Mouse (Mus musculus): ENCODE results near the gene Kifc1. TPM values are rescaled to one million over a fixed set of nuclear protein-coding genes. Genes with fewer than 3 reads are reported as not detected.
A peak's percentile ranks its signal among the peaks of the same experiment; 100 is the strongest.

Kifc1 gene
- polyA plus RNA-seq, 1 experiment from 2014 or later = 11.8 TPM

DNA sequence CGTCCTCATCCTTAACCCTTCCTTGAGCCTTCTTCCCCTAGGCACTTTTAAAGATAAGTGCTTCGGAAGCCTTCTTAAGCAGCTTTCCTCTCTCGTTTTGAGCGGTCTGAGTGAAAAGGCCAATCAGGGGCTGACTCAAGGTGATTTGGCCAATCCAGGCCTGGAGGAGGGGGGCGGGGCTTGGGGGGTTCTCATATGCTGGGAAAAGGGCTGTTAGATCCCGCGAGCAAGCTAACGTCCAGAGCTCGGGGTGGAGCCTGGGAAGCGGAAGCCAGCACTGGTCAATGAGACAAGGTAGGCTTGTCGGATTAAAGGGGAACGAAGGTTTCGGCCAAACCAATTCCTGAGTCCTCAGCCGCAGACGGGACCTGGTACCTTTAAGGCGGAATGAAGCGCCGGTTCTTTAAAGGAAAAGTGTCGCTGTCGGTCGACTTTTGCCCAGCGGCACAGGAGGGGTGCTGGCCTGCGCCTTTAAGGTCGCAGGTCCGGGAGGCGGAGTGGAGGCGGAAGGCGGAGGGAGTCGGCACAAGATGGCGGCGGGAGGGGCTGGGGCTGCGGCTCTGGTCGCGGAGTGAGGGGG, 25.3 kb upstream of the Kifc1 start, which contains the start of the genes Tapbp and Zbtb22:
Gene Tapbp, plus strand, starts transcription at position 229 of the 580 bp plus-strand sequence.
Gene Zbtb22, plus strand, starts transcription at position 234 of the 580 bp plus-strand sequence.
- H3K4me3 ChIP-seq (ENCODE audit: low read depth, low read length) = peak within 1 kb of the TSS; percentile 66
- H3K4me1 ChIP-seq (replicated peaks; ENCODE audit: control insufficient read depth, insufficient read depth, low read length) = peaks cover 28% of the 10 kb centered on the region
- peak within 1 kb of the TSS; percentile 78 for H3K27ac ChIP-seq (ENCODE audit: low read depth, low read length)
- under 1% methylated on average over 34 of the region's 34 CpGs for WGBS
- no peaks in the 10 kb centered on the region for H3K27me3 ChIP-seq (replicated peaks; ENCODE audit: control insufficient read depth, insufficient read depth, low read length)
- peak; percentile 85 for ATAC-seq (replicated peaks; ENCODE audit: low FRiP score)
- H3K36me3 ChIP-seq (ENCODE audit: control insufficient read depth, insufficient read depth, low read length) = peaks cover 50% of the 10 kb centered on the region
- peak within 1 kb of the TSS; percentile 60 for H3K9ac ChIP-seq (ENCODE audit: low read depth, low read length)
- H3K9me3 ChIP-seq (ENCODE audit: control insufficient read depth, low read length) = 0 out of 2 replicates have a peak, but pooled peaks cover 2% of the 10 kb centered on the region
- peak; percentile 92 for DNase-seq (ENCODE audit: low spot score)
- peak within 1 kb of the TSS; percentile 76 for H3K4me2 ChIP-seq

DNA sequence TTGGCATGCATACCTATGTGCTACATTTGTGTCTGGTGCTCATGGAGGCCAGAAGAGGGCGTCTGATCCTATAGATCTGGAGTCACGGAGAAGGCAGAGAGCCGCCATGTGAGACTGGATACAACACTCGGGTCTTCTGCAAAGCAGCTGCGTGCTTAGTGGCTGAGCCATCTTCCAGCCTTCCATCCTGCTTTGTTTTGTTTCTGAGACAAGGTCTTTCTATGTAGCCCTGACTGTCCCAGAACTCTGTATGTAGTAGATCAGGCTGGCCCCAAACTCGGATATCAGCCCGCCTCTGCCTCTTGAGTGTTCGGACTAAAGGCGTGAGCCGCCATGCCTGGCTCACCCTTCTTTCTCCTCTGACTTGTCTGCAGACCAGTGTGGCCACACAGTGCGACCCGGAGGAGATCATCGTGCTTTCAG, 24.5 kb upstream of the Kifc1 start:
- H3K9me3 ChIP-seq (ENCODE audit: control insufficient read depth, low read length) = 0 out of 2 replicates have a peak, but pooled peaks cover 2% of the 10 kb centered on the region
- H3K27ac ChIP-seq (ENCODE audit: low read depth, low read length) = peak overlapping the region; percentile 30; the same call in 1 of the 2 replicates
- H3K27me3 ChIP-seq (replicated peaks; ENCODE audit: control insufficient read depth, insufficient read depth, low read length) = no peaks in the 10 kb centered on the region
- peaks cover 34% of the 10 kb centered on the region for H3K4me1 ChIP-seq (replicated peaks; ENCODE audit: control insufficient read depth, insufficient read depth, low read length)
- H3K4me3 ChIP-seq (ENCODE audit: low read depth, low read length) = peak overlapping the region; percentile 66
- peaks cover 53% of the 10 kb centered on the region for H3K36me3 ChIP-seq (ENCODE audit: control insufficient read depth, insufficient read depth, low read length)
- 66% methylated on average over 13 of the region's 13 CpGs for WGBS
- DNase-seq (ENCODE audit: low spot score) = no peak
- no peak for ATAC-seq (replicated peaks; ENCODE audit: low FRiP score)
- peak overlapping the region; percentile 31 for H3K9ac ChIP-seq (ENCODE audit: low read depth, low read length)
- peak overlapping the region; percentile 76 for H3K4me2 ChIP-seq

GRCm38 (mm10) chr17:33913905-33914304, 23.4 kb upstream of the Kifc1 start:
- no peak overlapping the region for H3K9ac ChIP-seq (ENCODE audit: low read depth, low read length)
- no peak for DNase-seq (ENCODE audit: low spot score)
- ATAC-seq (replicated peaks; ENCODE audit: low FRiP score) = no peak
- 0 out of 2 replicates have a peak overlapping the region, but pooled peaks have one; percentile 13 for H3K27ac ChIP-seq (ENCODE audit: low read depth, low read length)
- H3K36me3 ChIP-seq (ENCODE audit: control insufficient read depth, insufficient read depth, low read length) = peaks cover 53% of the 10 kb centered on the region
- H3K4me1 ChIP-seq (replicated peaks; ENCODE audit: control insufficient read depth, insufficient read depth, low read length) = peaks cover 30% of the 10 kb centered on the region
- no peaks in the 10 kb centered on the region for H3K27me3 ChIP-seq (replicated peaks; ENCODE audit: control insufficient read depth, insufficient read depth, low read length)
- 93% methylated on average over 8 of the region's 8 CpGs for WGBS
- H3K4me3 ChIP-seq (ENCODE audit: low read depth, low read length) = no peak overlapping the region
- no peak overlapping the region; the same call in 1 of the 2 replicates for H3K4me2 ChIP-seq
- 0 out of 2 replicates have a peak, but pooled peaks cover 2% of the 10 kb centered on the region for H3K9me3 ChIP-seq (ENCODE audit: control insufficient read depth, low read length)

GRCm38 (mm10) chr17:33913264-33913663, 22.8 kb upstream of the Kifc1 start:
- 0 out of 2 replicates have a peak overlapping the region, but pooled peaks have one; percentile 13 for H3K27ac ChIP-seq (ENCODE audit: low read depth, low read length)
- no peak overlapping the region for H3K4me3 ChIP-seq (ENCODE audit: low read depth, low read length)
- no peak overlapping the region for H3K9ac ChIP-seq (ENCODE audit: low read depth, low read length)
- H3K4me1 ChIP-seq (replicated peaks; ENCODE audit: control insufficient read depth, insufficient read depth, low read length) = peaks cover 24% of the 10 kb centered on the region
- no peak for DNase-seq (ENCODE audit: low spot score)
- 0 out of 2 replicates have a peak, but pooled peaks cover 2% of the 10 kb centered on the region for H3K9me3 ChIP-seq (ENCODE audit: control insufficient read depth, low read length)
- WGBS = 87% methylated on average over 10 of the region's 10 CpGs
- no peak overlapping the region; the same call in 1 of the 2 replicates for H3K4me2 ChIP-seq
- ATAC-seq (replicated peaks; ENCODE audit: low FRiP score) = no peak
- H3K36me3 ChIP-seq (ENCODE audit: control insufficient read depth, insufficient read depth, low read length) = peaks cover 51% of the 10 kb centered on the region
- no peaks in the 10 kb centered on the region for H3K27me3 ChIP-seq (replicated peaks; ENCODE audit: control insufficient read depth, insufficient read depth, low read length)

GRCm38 (mm10) chr17:33911813-33912414, 21.5 kb upstream of the Kifc1 start:
- WGBS = 92% methylated on average over 28 of the region's 28 CpGs

DNA sequence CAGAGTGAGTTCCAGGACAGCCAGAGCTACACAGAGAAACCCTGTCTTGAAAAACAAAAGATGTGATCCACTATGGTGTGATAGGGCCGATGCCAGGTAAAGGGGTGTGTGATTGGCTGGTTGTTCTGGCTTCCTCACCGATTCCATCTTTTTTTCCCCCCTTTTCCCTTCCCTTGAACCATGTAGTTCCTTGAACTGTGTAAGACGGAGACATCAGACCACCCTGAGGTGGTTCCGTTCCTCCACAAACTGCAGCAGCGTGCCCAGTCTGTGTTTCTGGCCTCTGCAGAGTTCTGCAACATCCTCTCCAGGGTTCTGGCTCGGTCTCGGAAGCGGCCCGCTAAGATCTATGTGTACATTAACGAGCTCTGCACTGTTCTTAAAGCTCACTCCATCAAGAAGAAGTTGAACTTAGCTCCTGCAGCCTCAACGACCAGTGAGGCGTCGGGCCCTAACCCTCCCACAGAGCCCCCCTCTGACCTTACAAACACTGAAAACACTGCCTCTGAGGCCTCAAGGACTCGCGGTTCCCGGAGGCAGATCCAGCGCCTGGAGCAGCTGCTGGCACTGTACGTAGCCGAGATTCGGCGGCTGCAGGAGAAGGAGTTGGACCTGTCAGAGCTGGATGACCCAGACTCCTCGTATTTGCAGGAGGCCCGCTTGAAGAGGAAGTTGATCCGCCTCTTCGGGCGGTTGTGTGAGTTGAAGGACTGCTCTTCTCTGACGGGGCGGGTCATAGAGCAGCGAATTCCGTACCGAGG, 20.8 kb upstream of the Kifc1 start:
- Histone ChIP-seq H3K27ac (ENCODE audit: low read depth, low read length) (no peak overlapping the region), H3K36me3 (ENCODE audit: control insufficient read depth, insufficient read depth, low read length) (peaks cover 38% of the 10 kb centered on the region), H3K4me3 (ENCODE audit: low read depth, low read length) (no peak overlapping the region), H3K4me1 (replicated peaks; ENCODE audit: control insufficient read depth, insufficient read depth, low read length) (peaks cover 23% of the 10 kb centered on the region), H3K9me3 (ENCODE audit: control insufficient read depth, low read length) (no peaks in the 10 kb centered on the region), H3K9ac (ENCODE audit: low read depth, low read length) (no peak overlapping the region), H3K4me2 (no peak overlapping the region), H3K27me3 (replicated peaks; ENCODE audit: control insufficient read depth, insufficient read depth, low read length) (no peaks in the 10 kb centered on the region)
- 91% methylated on average over 31 of the region's 31 CpGs for WGBS
- ATAC-seq (replicated peaks; ENCODE audit: low FRiP score) (no peak), DNase-seq (ENCODE audit: low spot score) (no peak)

More at GRCm38 (mm10) chr17:33911813-33912414, 21.5 kb upstream of the Kifc1 start:
- H3K27ac ChIP-seq (ENCODE audit: low read depth, low read length) = no peak overlapping the region
- H3K9ac ChIP-seq (ENCODE audit: low read depth, low read length) = no peak overlapping the region
- H3K4me3 ChIP-seq (ENCODE audit: low read depth, low read length) = no peak overlapping the region
- H3K4me2 ChIP-seq = no peak overlapping the region
- H3K36me3 ChIP-seq (ENCODE audit: control insufficient read depth, insufficient read depth, low read length) = peaks cover 38% of the 10 kb centered on the region
- no peaks in the 10 kb centered on the region for H3K9me3 ChIP-seq (ENCODE audit: control insufficient read depth, low read length)
- peaks cover 23% of the 10 kb centered on the region for H3K4me1 ChIP-seq (replicated peaks; ENCODE audit: control insufficient read depth, insufficient read depth, low read length)
- DNase-seq (ENCODE audit: low spot score) (no peak), ATAC-seq (replicated peaks; ENCODE audit: low FRiP score) (no peak)
- no peaks in the 10 kb centered on the region for H3K27me3 ChIP-seq (replicated peaks; ENCODE audit: control insufficient read depth, insufficient read depth, low read length)

DNA sequence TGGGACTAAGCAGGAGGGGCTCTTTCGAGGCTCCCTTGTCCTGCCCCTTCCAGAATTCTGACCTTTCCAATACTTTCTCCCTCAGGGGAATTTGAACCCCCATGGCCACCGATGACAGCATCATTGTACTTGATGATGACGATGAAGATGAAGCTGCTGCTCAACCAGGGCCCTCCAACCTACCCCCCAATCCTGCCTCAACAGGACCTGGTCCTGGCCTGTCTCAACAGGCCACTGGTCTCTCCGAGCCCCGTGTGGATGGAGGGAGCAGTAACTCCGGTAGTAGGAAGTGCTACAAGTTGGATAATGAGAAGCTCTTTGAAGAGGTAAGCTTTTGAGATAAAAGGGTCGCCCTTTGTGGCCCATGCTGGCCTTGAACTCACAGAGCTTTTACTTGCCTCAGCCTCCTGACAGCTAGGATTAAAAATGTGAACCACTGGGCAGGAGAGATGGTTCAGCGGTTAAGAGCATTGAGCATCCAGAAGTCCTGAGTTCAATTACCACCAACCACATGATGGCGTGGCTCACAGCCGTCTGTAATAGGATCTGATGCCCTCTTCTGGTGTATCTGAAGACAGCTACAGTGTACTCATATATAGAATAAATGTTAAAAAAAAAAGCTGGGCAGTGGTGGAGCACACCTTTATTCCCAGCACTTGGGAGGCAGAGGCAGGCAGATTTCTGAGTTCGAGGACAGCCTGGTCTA, 20.0 kb upstream of the Kifc1 start:
- no peak for ATAC-seq (replicated peaks; ENCODE audit: low FRiP score)
- H3K9ac ChIP-seq (ENCODE audit: low read depth, low read length) = peak overlapping the region; percentile 96
- no peaks in the 10 kb centered on the region for H3K9me3 ChIP-seq (ENCODE audit: control insufficient read depth, low read length)
- peak overlapping the region; percentile 94 for H3K4me3 ChIP-seq (ENCODE audit: low read depth, low read length)
- whole genome bisulfite sequencing = 46% methylated on average over 11 of the region's 11 CpGs
- H3K27ac ChIP-seq (ENCODE audit: low read depth, low read length) = peak overlapping the region; percentile 94; the same call in 1 of the 2 replicates
- DNase-seq (ENCODE audit: low spot score) = no peak
- H3K27me3 ChIP-seq (replicated peaks; ENCODE audit: control insufficient read depth, insufficient read depth, low read length) = no peaks in the 10 kb centered on the region
- H3K4me2 ChIP-seq = peak overlapping the region; percentile 98
- H3K4me1 ChIP-seq (replicated peaks; ENCODE audit: control insufficient read depth, insufficient read depth, low read length) = peaks cover 23% of the 10 kb centered on the region
- peaks cover 38% of the 10 kb centered on the region for H3K36me3 ChIP-seq (ENCODE audit: control insufficient read depth, insufficient read depth, low read length)

- WGBS = under 1% methylated on average over 14 of the region's 14 CpGs
- peak overlapping the region; percentile 96 for H3K9ac ChIP-seq (ENCODE audit: low read depth, low read length)
- peaks cover 17% of the 10 kb centered on the region for H3K4me1 ChIP-seq (replicated peaks; ENCODE audit: control insufficient read depth, insufficient read depth, low read length)
- peak overlapping the region; percentile 94 for H3K27ac ChIP-seq (ENCODE audit: low read depth, low read length)
- no peaks in the 10 kb centered on the region for H3K27me3 ChIP-seq (replicated peaks; ENCODE audit: control insufficient read depth, insufficient read depth, low read length)
- peaks cover 38% of the 10 kb centered on the region for H3K36me3 ChIP-seq (ENCODE audit: control insufficient read depth, insufficient read depth, low read length)
- H3K9me3 ChIP-seq (ENCODE audit: control insufficient read depth, low read length) = no peaks in the 10 kb centered on the region
- H3K4me3 ChIP-seq (ENCODE audit: low read depth, low read length) = peak overlapping the region; percentile 94
- ATAC-seq (replicated peaks; ENCODE audit: low FRiP score) (no peak; the same call in 1 of the 2 replicates), DNase-seq (ENCODE audit: low spot score) (no peak)
- peak overlapping the region; percentile 98 for H3K4me2 ChIP-seq
Measured at GRCm38 (mm10) chr17:33909869-33910250, 19.4 kb upstream of the Kifc1 start.
